Mouse (Mus musculus): Measurements from ENCODE around the gene Acsbg2. TPM values are rescaled to one million over a fixed set of nuclear protein-coding genes. Genes with fewer than 3 reads are reported as not detected.
A peak's percentile ranks its signal among the peaks of the same experiment; 100 is the strongest.

Acsbg2 gene
- polyA plus RNA-seq, 1 experiment, result 0.11 TPM

DNA sequence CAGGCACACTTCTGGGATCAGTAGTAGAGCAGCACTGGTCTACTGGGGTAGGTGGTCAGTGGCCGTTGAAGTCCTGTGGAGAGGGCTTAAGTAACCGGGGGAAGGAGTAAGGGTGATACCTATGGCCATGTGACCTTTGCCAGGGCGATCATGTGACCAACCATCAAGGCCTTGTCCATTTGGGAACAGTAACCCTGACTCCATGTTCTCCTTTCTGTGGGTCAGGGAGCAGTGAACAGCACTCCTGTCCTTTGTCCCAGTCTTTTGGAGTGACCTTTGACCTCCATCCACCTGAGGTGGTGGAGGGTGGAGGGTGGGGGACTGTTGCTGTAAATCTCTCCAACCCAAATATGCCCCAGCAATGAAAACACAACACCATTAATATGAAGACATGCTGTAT, 2.2 kb upstream of the Acsbg2 start:
- Histone ChIP-seq H3K27me3 (ENCODE audit: control insufficient read depth, insufficient read depth, low read length) (no peaks in the 10 kb centered on the region), H3K4me1 (replicated peaks; ENCODE audit: control insufficient read depth, insufficient read depth, low read length) (peaks cover 4% of the 10 kb centered on the region), H3K27ac (ENCODE audit: control insufficient read depth, insufficient read depth, low read length) (no peak overlapping the region), H3K4me3 (ENCODE audit: control insufficient read depth, insufficient read depth, low read length) (no peak overlapping the region), H3K36me3 (ENCODE audit: control insufficient read depth, insufficient read depth, low read length) (no peaks in the 10 kb centered on the region)
- WGBS, result 98% methylated on average over 3 of the region's 3 CpGs
- TF ChIP-seq POLR2A (IDR thresholded peaks at IDR 0.05; ENCODE audit: control insufficient read depth, extremely low read depth, insufficient read depth, low read length, poor library complexity) (no peak), CTCF (IDR thresholded peaks at IDR 0.05; ENCODE audit: borderline replicate concordance, control insufficient read depth, extremely low read depth, insufficient read depth, low read length, poor library complexity) (no peak)
- no peak for DNase-seq

DNA sequence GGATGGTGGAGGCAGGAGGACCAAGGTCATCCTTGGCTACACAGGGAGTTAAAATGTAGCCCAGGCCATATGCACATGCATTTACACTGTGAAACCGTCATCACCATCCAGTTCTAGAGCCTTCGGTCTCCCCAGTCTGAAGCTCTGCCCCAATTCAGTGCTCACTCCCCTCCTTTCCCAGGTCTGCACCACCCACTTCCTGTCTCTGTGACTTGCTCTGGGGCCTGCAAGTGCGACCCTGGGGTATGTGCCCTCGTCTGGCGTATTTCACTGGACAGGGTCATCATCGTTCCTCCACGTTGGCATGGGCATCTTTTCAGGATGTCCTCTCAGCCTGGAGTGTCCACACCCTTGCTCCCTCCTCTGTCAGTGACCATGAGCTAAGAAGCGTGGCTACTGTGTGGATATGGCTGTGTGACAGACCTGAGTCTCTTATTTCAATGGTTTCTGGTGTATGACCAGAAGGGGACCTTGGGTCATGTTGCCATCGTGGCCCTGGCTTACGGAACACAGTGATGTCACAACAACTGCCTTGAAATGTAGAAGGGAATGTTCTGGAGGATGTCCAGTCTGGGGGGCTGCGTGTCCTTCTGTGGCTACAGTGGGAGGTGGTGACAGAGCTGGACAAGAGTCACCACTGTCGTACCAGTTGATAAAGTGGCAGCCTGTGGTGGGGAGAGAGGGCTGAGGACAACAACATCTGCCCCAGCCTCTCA, 847 bp upstream of the Acsbg2 start, which contains the start of gene 1700061G19Rik:
Gene 1700061G19Rik (plus strand): TSS at position 542 of the 716 bp plus-strand sequence.
- Histone ChIP-seq H3K4me1 (replicated peaks; ENCODE audit: control insufficient read depth, insufficient read depth, low read length) (peaks cover 4% of the 10 kb centered on the region), H3K27me3 (ENCODE audit: control insufficient read depth, insufficient read depth, low read length) (no peaks in the 10 kb centered on the region), H3K4me3 (ENCODE audit: control insufficient read depth, insufficient read depth, low read length) (no peak within 1 kb of the TSS), H3K36me3 (ENCODE audit: control insufficient read depth, insufficient read depth, low read length) (no peaks in the 10 kb centered on the region), H3K27ac (ENCODE audit: control insufficient read depth, insufficient read depth, low read length) (no peak within 1 kb of the TSS)
- 73% methylated on average over 12 of the region's 12 CpGs for WGBS
- DNase-seq, result peak; percentile 41
- TF ChIP-seq POLR2A (IDR thresholded peaks at IDR 0.05; ENCODE audit: control insufficient read depth, extremely low read depth, insufficient read depth, low read length, poor library complexity), result no peak
- no peak for TF ChIP-seq CTCF (IDR thresholded peaks at IDR 0.05; ENCODE audit: borderline replicate concordance, control insufficient read depth, extremely low read depth, insufficient read depth, low read length, poor library complexity)

DNA sequence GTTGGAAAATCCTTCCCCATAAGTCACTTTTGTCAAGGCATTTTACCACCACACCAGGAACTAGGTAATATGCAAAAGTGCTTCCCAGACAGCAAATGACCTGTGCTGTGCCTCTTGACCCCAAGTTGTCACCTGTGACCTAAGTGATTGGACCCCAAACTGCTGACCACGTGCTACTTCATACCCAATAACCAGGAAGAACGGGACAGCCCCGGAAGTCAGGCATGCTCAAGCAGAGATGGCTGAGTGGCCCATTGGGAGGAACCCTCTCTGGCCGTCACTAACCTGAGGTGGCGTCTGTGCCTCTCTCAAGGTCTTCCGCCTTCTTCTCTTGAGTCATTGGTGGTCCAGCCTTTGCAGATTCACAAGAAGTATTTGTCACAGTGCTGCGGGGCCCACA, 1.7 kb downstream of the Acsbg2 start:
- no peak overlapping the region for H3K4me3 ChIP-seq (ENCODE audit: control insufficient read depth, insufficient read depth, low read length)
- H3K27ac ChIP-seq (ENCODE audit: control insufficient read depth, insufficient read depth, low read length), result no peak overlapping the region
- TF ChIP-seq POLR2A (IDR thresholded peaks at IDR 0.05; ENCODE audit: control insufficient read depth, extremely low read depth, insufficient read depth, low read length, poor library complexity), result no peak
- no peak for TF ChIP-seq CTCF (IDR thresholded peaks at IDR 0.05; ENCODE audit: borderline replicate concordance, control insufficient read depth, extremely low read depth, insufficient read depth, low read length, poor library complexity)
- DNase-seq, result no peak
- 85% methylated on average over 7 of the region's 7 CpGs for WGBS
- no peaks in the 10 kb centered on the region for H3K36me3 ChIP-seq (ENCODE audit: control insufficient read depth, insufficient read depth, low read length)
- no peaks in the 10 kb centered on the region for H3K27me3 ChIP-seq (ENCODE audit: control insufficient read depth, insufficient read depth, low read length)
- H3K4me1 ChIP-seq (replicated peaks; ENCODE audit: control insufficient read depth, insufficient read depth, low read length), result peaks cover 4% of the 10 kb centered on the region

DNA sequence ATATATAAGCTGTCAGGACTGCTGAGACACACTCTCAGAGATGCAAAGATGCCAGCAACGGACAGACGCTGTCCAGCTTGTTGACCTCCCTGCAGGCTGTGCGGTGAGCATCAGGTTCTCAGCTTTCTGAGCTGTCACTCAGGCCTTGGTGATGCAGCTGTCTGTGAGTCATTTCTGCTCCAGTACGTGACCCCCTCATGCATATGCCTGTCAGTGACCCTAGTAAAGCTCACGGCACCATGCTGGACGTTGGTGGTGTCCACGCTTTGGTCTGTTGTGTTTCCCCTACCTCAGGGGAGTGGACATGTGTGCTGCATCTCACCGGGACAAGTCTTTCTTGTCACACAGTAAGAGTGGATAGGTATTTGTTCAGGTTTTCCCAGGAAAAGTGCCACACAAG, 2.5 kb downstream of the Acsbg2 start:
- Histone ChIP-seq H3K36me3 (ENCODE audit: control insufficient read depth, insufficient read depth, low read length) (no peaks in the 10 kb centered on the region), H3K27me3 (ENCODE audit: control insufficient read depth, insufficient read depth, low read length) (no peaks in the 10 kb centered on the region), H3K4me1 (replicated peaks; ENCODE audit: control insufficient read depth, insufficient read depth, low read length) (peaks cover 4% of the 10 kb centered on the region), H3K27ac (ENCODE audit: control insufficient read depth, insufficient read depth, low read length) (no peak overlapping the region), H3K4me3 (ENCODE audit: control insufficient read depth, insufficient read depth, low read length) (no peak overlapping the region)
- no peak for TF ChIP-seq CTCF (IDR thresholded peaks at IDR 0.05; ENCODE audit: borderline replicate concordance, control insufficient read depth, extremely low read depth, insufficient read depth, low read length, poor library complexity)
- no peak for TF ChIP-seq POLR2A (IDR thresholded peaks at IDR 0.05; ENCODE audit: control insufficient read depth, extremely low read depth, insufficient read depth, low read length, poor library complexity)
- DNase-seq, result no peak
- 93% methylated on average over 8 of the region's 8 CpGs for WGBS

DNA sequence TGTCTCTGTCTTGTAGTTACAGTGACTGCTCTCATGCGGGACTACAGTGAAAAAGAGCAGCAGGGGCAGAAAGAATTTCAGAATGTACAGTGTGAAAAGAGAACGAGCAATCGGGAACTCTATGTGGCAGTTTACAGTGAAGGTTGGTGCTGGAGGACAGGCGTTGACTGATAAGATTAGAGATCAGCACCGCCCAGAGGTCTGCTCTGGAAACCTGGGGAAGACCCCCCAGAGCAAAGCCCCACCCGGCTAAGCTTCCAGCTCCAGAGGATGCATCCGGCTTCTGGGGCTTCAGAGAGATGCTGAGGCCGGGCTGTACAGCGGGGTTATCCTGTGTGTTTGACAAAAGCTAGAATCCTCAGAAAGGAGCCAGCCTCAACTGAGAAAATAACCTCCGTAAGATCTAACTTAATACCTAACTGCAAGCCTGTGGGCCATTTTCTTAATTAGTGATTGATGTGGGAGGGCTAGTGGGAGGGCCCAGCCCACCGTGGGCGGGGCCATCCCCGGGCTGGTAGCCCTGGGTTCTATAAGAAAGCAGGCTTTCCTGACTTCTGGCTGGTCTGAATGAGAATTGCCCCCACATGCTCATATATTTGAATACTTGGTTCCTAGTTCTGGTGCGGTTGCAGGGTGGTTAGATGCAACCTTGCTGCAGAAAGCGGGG, 3.8 kb downstream of the Acsbg2 start:
- no peak for DNase-seq
- H3K27ac ChIP-seq (ENCODE audit: control insufficient read depth, insufficient read depth, low read length), result no peak overlapping the region
- TF ChIP-seq CTCF (IDR thresholded peaks at IDR 0.05; ENCODE audit: borderline replicate concordance, control insufficient read depth, extremely low read depth, insufficient read depth, low read length, poor library complexity), result no peak
- no peak for TF ChIP-seq POLR2A (IDR thresholded peaks at IDR 0.05; ENCODE audit: control insufficient read depth, extremely low read depth, insufficient read depth, low read length, poor library complexity)
- H3K27me3 ChIP-seq (ENCODE audit: control insufficient read depth, insufficient read depth, low read length), result no peaks in the 10 kb centered on the region
- H3K36me3 ChIP-seq (ENCODE audit: control insufficient read depth, insufficient read depth, low read length), result no peaks in the 10 kb centered on the region
- H3K4me3 ChIP-seq (ENCODE audit: control insufficient read depth, insufficient read depth, low read length), result no peak overlapping the region
- 90% methylated on average over 15 of the region's 15 CpGs for WGBS
- peaks cover 4% of the 10 kb centered on the region for H3K4me1 ChIP-seq (replicated peaks; ENCODE audit: control insufficient read depth, insufficient read depth, low read length)

DNA sequence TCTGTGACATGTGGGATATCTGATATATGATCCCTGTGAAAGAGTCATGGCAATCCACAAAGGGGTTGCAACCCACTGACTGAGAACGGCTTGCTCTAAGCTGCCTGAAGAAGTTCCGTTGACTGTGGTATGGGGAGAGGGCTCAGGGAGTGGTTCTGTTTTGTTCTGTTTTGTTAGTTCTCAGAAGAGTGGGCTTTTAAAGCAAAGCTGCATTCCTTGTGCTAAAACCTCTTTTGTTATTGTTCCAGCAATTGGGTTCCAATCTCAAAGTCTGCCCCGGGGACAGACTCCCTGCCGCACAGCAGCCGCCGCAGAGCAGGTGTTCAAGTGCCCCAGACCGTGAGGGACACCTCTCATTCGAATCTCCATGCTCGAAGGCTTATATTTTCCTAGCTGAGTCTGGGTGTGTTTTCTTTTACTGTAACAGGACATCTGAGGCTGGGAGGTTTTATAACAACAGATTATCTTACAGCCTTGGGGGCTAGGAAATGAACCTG, 4.7 kb downstream of the Acsbg2 start:
- no peak for DNase-seq
- TF ChIP-seq CTCF (IDR thresholded peaks at IDR 0.05; ENCODE audit: borderline replicate concordance, control insufficient read depth, extremely low read depth, insufficient read depth, low read length, poor library complexity) (no peak), POLR2A (IDR thresholded peaks at IDR 0.05; ENCODE audit: control insufficient read depth, extremely low read depth, insufficient read depth, low read length, poor library complexity) (no peak)
- Histone ChIP-seq H3K4me1 (replicated peaks; ENCODE audit: control insufficient read depth, insufficient read depth, low read length) (no peaks in the 10 kb centered on the region), H3K36me3 (ENCODE audit: control insufficient read depth, insufficient read depth, low read length) (no peaks in the 10 kb centered on the region), H3K27ac (ENCODE audit: control insufficient read depth, insufficient read depth, low read length) (no peak overlapping the region), H3K27me3 (ENCODE audit: control insufficient read depth, insufficient read depth, low read length) (no peaks in the 10 kb centered on the region), H3K4me3 (ENCODE audit: control insufficient read depth, insufficient read depth, low read length) (no peak overlapping the region)
- WGBS, result 95% methylated on average over 9 of the region's 9 CpGs
